Mouse (Mus musculus) midbrain, embryonic 11.5 days (tissue): Measurements from ENCODE around the gene 5830473C10Rik. TPM values are rescaled to one million over a fixed set of nuclear protein-coding genes. Genes with fewer than 3 reads are reported as not detected.

ENCODE experiments used
- ATAC-seq: fragments of 200-750 bp; cut with Nextera tagmentation; 2 replicates; pipeline ENCODE4 v1.8.0; 2017; ENCODE audit warnings: moderate TSS enrichment, moderate library complexity; ENCODE audit not compliant: low FRiP score
- DNase-seq: peaks from one replicate; pipeline ENCODE4 v3.0.0; 2015; ENCODE audit warnings: low spot score; ENCODE audit errors: missing footprints
- H3K27ac ChIP-seq: fragments of 300-500 bp; sonication (generic); 2 replicates; pipeline ENCODE4 v1.5.1; 2014; ENCODE audit warnings: low read depth, low read length
- H3K27me3 ChIP-seq: fragments of 300-500 bp; sonication (generic); 2 replicates; pipeline ENCODE4 v1.6.1; 2014; ENCODE audit warnings: mild to moderate bottlenecking, low read length, moderate library complexity, mixed read lengths; ENCODE audit not compliant: control insufficient read depth, insufficient read depth
- H3K36me3 ChIP-seq: fragments of 300-500 bp; sonication (generic); 2 replicates; pipeline ENCODE4 v1.6.1; 2014; ENCODE audit warnings: mild to moderate bottlenecking, low read length, moderate library complexity, mixed read lengths; ENCODE audit not compliant: control insufficient read depth, insufficient read depth
- H3K4me1 ChIP-seq: fragments of 300-500 bp; sonication (generic); 2 replicates; pipeline ENCODE4 v1.6.1; 2014; ENCODE audit warnings: low read length; ENCODE audit not compliant: control insufficient read depth, insufficient read depth
- H3K4me2 ChIP-seq: fragments of 300-500 bp; sonication (generic); 2 replicates; pipeline ENCODE4 v1.6.1; 2014; ENCODE audit warnings: mild to moderate bottlenecking, moderate library complexity
- H3K4me3 ChIP-seq: fragments of 300-500 bp; sonication (generic); 2 replicates; pipeline ENCODE4 v1.5.1; 2014; ENCODE audit warnings: low read depth, low read length
- H3K9ac ChIP-seq: fragments of 300-500 bp; sonication (generic); 2 replicates; pipeline ENCODE4 v1.6.1; 2014; ENCODE audit warnings: low read length
- H3K9me3 ChIP-seq: fragments of 300-500 bp; sonication (generic); 2 replicates; pipeline ENCODE4 v1.6.1; 2016; ENCODE audit warnings: low read length; ENCODE audit not compliant: control insufficient read depth
- WGBS: fragments of 180-500 bp; shearing (Covaris S2); extraction: QIAGEN DNeasy Blood & Tissue Kit; methylation state at CpG from one replicate; pipeline ENCODE4 v1.1.7; 2014; 5-methylcytosine and 5-hydroxymethylcytosine counted together
- polyA plus RNA-seq: library from polyadenylated mRNA; unstranded; fragments of >200 nt; fragmentation: Nextera tagmentation; extraction: Ambion mirVana; gene quantifications from 2 replicates; pipeline ENCODE4 v1.2.1, GENCODE M21; 2014

Gene 5830473C10Rik
- polyA plus RNA-seq, 1 experiment from 2014 or later, result not detected

- no peak overlapping the region for H3K9ac ChIP-seq
- no peak overlapping the region for H3K4me2 ChIP-seq
- H3K4me3 ChIP-seq, result no peak overlapping the region
- no peak overlapping the region for H3K27ac ChIP-seq
- H3K4me1 ChIP-seq, result no peaks in the 10 kb centered on the region
- DNase-seq (no peak), ATAC-seq (no peak)
- 83% methylated on average over 6 of the region's 6 CpGs for WGBS
- H3K27me3 ChIP-seq, result no peaks in the 10 kb centered on the region
- H3K9me3 ChIP-seq, result no peaks in the 10 kb centered on the region
- H3K36me3 ChIP-seq, result no peaks in the 10 kb centered on the region
These were observed 4.3 kb downstream of the 5830473C10Rik start for GRCm38 (mm10) chr5:90565205-90565604.

- 79% methylated on average over 5 of the region's 5 CpGs for WGBS
These were observed 6.9 kb downstream of the 5830473C10Rik start for GRCm38 (mm10) chr5:90567788-90568187.

GRCm38 (mm10) chr5:90568338-90568737, 7.4 kb downstream of the 5830473C10Rik start:
- Histone ChIP-seq H3K27ac (no peak overlapping the region), H3K4me3 (no peak overlapping the region), H3K9ac (no peak overlapping the region), H3K27me3 (no peaks in the 10 kb centered on the region), H3K36me3 (no peaks in the 10 kb centered on the region), H3K4me2 (no peak overlapping the region), H3K4me1 (no peaks in the 10 kb centered on the region), H3K9me3 (no peaks in the 10 kb centered on the region)
- DNase-seq (no peak), ATAC-seq (no peak)

More at GRCm38 (mm10) chr5:90567788-90568187, 6.9 kb downstream of the 5830473C10Rik start:
- DNase-seq (no peak), ATAC-seq (no peak)
- H3K9ac ChIP-seq, result no peak overlapping the region
- no peak overlapping the region for H3K4me2 ChIP-seq
- no peaks in the 10 kb centered on the region for H3K9me3 ChIP-seq
- H3K4me3 ChIP-seq, result no peak overlapping the region
- no peaks in the 10 kb centered on the region for H3K4me1 ChIP-seq
- no peaks in the 10 kb centered on the region for H3K27me3 ChIP-seq
- no peaks in the 10 kb centered on the region for H3K36me3 ChIP-seq
- no peak overlapping the region for H3K27ac ChIP-seq

GRCm38 (mm10) chr5:90571216-90571615, 10.3 kb downstream of the 5830473C10Rik start:
- Histone ChIP-seq H3K27me3 (no peaks in the 10 kb centered on the region), H3K4me1 (no peaks in the 10 kb centered on the region), H3K36me3 (no peaks in the 10 kb centered on the region), H3K9ac (no peak overlapping the region), H3K27ac (no peak overlapping the region), H3K4me2 (no peak overlapping the region), H3K9me3 (no peaks in the 10 kb centered on the region), H3K4me3 (no peak overlapping the region)
- 61% methylated on average over 3 of the region's 3 CpGs for WGBS
- no peak for ATAC-seq
- DNase-seq, result no peak

- no peak overlapping the region for H3K9ac ChIP-seq
- no peak overlapping the region for H3K4me2 ChIP-seq
- no peaks in the 10 kb centered on the region for H3K27me3 ChIP-seq
- no peaks in the 10 kb centered on the region for H3K4me1 ChIP-seq
- DNase-seq (no peak), ATAC-seq (no peak)
- H3K36me3 ChIP-seq, result no peaks in the 10 kb centered on the region
- no peak overlapping the region for H3K4me3 ChIP-seq
- 86% methylated on average over 9 of the region's 9 CpGs for WGBS
- no peaks in the 10 kb centered on the region for H3K9me3 ChIP-seq
- H3K27ac ChIP-seq, result no peak overlapping the region
These were observed 16.8 kb downstream of the 5830473C10Rik start for GRCm38 (mm10) chr5:90577751-90578150.

- 91% methylated on average over 9 of the region's 9 CpGs for whole genome bisulfite sequencing
- no peaks in the 10 kb centered on the region for H3K9me3 ChIP-seq
- H3K4me1 ChIP-seq, result no peaks in the 10 kb centered on the region
- ATAC-seq, result no peak
- H3K27ac ChIP-seq, result no peak overlapping the region
- no peak overlapping the region for H3K4me2 ChIP-seq
- H3K27me3 ChIP-seq, result no peaks in the 10 kb centered on the region
- no peak overlapping the region for H3K4me3 ChIP-seq
- no peak overlapping the region for H3K9ac ChIP-seq
- DNase-seq, result no peak
- H3K36me3 ChIP-seq, result no peaks in the 10 kb centered on the region
These were observed 18.6 kb downstream of the 5830473C10Rik start for GRCm38 (mm10) chr5:90579556-90579955.

GRCm38 (mm10) chr5:90582179-90582578, 21.3 kb downstream of the 5830473C10Rik start:
- H3K36me3 ChIP-seq, result no peaks in the 10 kb centered on the region
- H3K4me2 ChIP-seq, result no peak overlapping the region
- no peaks in the 10 kb centered on the region for H3K27me3 ChIP-seq
- no peaks in the 10 kb centered on the region for H3K4me1 ChIP-seq
- H3K9me3 ChIP-seq, result no peaks in the 10 kb centered on the region
- DNase-seq (no peak), ATAC-seq (no peak)
- H3K27ac ChIP-seq, result no peak overlapping the region
- no peak overlapping the region for H3K9ac ChIP-seq
- WGBS, result 88% methylated on average over 6 of the region's 6 CpGs
- H3K4me3 ChIP-seq, result no peak overlapping the region

- Histone ChIP-seq H3K4me3 (no peak overlapping the region), H3K27me3 (no peaks in the 10 kb centered on the region), H3K4me2 (no peak overlapping the region), H3K4me1 (no peaks in the 10 kb centered on the region; the same call in 1 of the 2 replicates), H3K36me3 (no peaks in the 10 kb centered on the region), H3K27ac (no peak overlapping the region), H3K9me3 (no peaks in the 10 kb centered on the region), H3K9ac (no peak overlapping the region)
- DNase-seq (no peak), ATAC-seq (no peak)
- 87% methylated on average over 7 of the region's 7 CpGs for WGBS
These were observed 23.9 kb downstream of the 5830473C10Rik start for GRCm38 (mm10) chr5:90584799-90585198.

- WGBS, result 80% methylated on average over 5 of the region's 5 CpGs
- no peak overlapping the region for H3K4me3 ChIP-seq
- H3K27ac ChIP-seq, result no peak overlapping the region
- H3K4me1 ChIP-seq, result no peaks in the 10 kb centered on the region; the same call in 1 of the 2 replicates
- DNase-seq, result no peak
- no peaks in the 10 kb centered on the region for H3K36me3 ChIP-seq
- H3K9ac ChIP-seq, result no peak overlapping the region
- ATAC-seq, result no peak
- H3K9me3 ChIP-seq, result no peaks in the 10 kb centered on the region
- H3K27me3 ChIP-seq, result no peaks in the 10 kb centered on the region
- H3K4me2 ChIP-seq, result no peak overlapping the region
These were observed 25.6 kb downstream of the 5830473C10Rik start for GRCm38 (mm10) chr5:90586511-90586910.

- H3K9me3 ChIP-seq, result no peaks in the 10 kb centered on the region
- ATAC-seq (no peak), DNase-seq (no peak)
- H3K4me2 ChIP-seq, result no peak overlapping the region
- H3K4me1 ChIP-seq, result no peaks in the 10 kb centered on the region; the same call in 1 of the 2 replicates
- H3K4me3 ChIP-seq, result no peak overlapping the region
- no peaks in the 10 kb centered on the region for H3K27me3 ChIP-seq
- WGBS, result 84% methylated on average over 5 of the region's 5 CpGs
- no peak overlapping the region for H3K9ac ChIP-seq
- no peak overlapping the region for H3K27ac ChIP-seq
- H3K36me3 ChIP-seq, result no peaks in the 10 kb centered on the region
These were observed 27.2 kb downstream of the 5830473C10Rik start for GRCm38 (mm10) chr5:90588104-90588503.
